Mouse (Mus musculus) brain, adult 2 months (tissue): Measurements from ENCODE around the gene Dnm3.

Source experiments
- DNase-seq: peaks from one replicate; pipeline ENCODE4 v3.0.0; 2011; ENCODE audit warnings: low read depth, low spot score

Dnm3 gene

GRCm38 (mm10) chr1:162327631-162328030 lies 150.2 kb downstream of the Dnm3 start:
- DNase-seq = no peak

- peak; percentile 58 for DNase-seq
Observed at GRCm38 (mm10) chr1:162324412-162324811, 153.4 kb downstream of the Dnm3 start.

- peak; percentile 60 for DNase-seq
Observed at GRCm38 (mm10) chr1:162323142-162323541, 154.7 kb downstream of the Dnm3 start.

GRCm38 (mm10) chr1:162313451-162314276 lies 164.2 kb downstream of the Dnm3 start:
- DNase-seq = peak; percentile 83

- no peak for DNase-seq
Observed at GRCm38 (mm10) chr1:162312621-162313020, 165.2 kb downstream of the Dnm3 start.

GRCm38 (mm10) chr1:162312152-162312551 lies 165.7 kb downstream of the Dnm3 start:
- peak; percentile 50 for DNase-seq

- peak; percentile 76 for DNase-seq
Observed at GRCm38 (mm10) chr1:162305247-162305646, 172.6 kb downstream of the Dnm3 start.

GRCm38 (mm10) chr1:162302480-162302879 lies 175.4 kb downstream of the Dnm3 start:
- DNase-seq = no peak

GRCm38 (mm10) chr1:162299558-162300319 lies 178.1 kb downstream of the Dnm3 start:
- DNase-seq = peak; percentile 85

GRCm38 (mm10) chr1:162298527-162298926 lies 179.3 kb downstream of the Dnm3 start:
- no peak for DNase-seq

- DNase-seq = no peak
Observed at GRCm38 (mm10) chr1:162295443-162295842, 182.4 kb downstream of the Dnm3 start.

GRCm38 (mm10) chr1:162294572-162294910 lies 183.3 kb downstream of the Dnm3 start:
- peak; percentile 53 for DNase-seq

- DNase-seq = peak; percentile 69
Observed at GRCm38 (mm10) chr1:162293732-162294571, 183.9 kb downstream of the Dnm3 start.

- no peak for DNase-seq
Observed at GRCm38 (mm10) chr1:162286910-162287309, 190.9 kb downstream of the Dnm3 start.

GRCm38 (mm10) chr1:162281981-162282381 lies 195.9 kb downstream of the Dnm3 start:
- no peak for DNase-seq

GRCm38 (mm10) chr1:162280052-162280451 lies 197.8 kb downstream of the Dnm3 start:
- no peak for DNase-seq

- no peak for DNase-seq
Observed at GRCm38 (mm10) chr1:162276011-162276410, 201.8 kb downstream of the Dnm3 start.

GRCm38 (mm10) chr1:162274674-162275248 lies 203.1 kb downstream of the Dnm3 start:
- no peak for DNase-seq

- no peak for DNase-seq
Observed at GRCm38 (mm10) chr1:162256912-162257607, 220.8 kb downstream of the Dnm3 start.

- DNase-seq = no peak
Observed at GRCm38 (mm10) chr1:162254944-162255343, 222.9 kb downstream of the Dnm3 start.
